Mouse (Mus musculus): ENCODE data around the gene Tcp11. TPM values are rescaled to one million over a fixed set of nuclear protein-coding genes. Genes with fewer than 3 reads are reported as not detected.

The Tcp11 gene
- polyA plus RNA-seq, 1 experiment from 2014 or later, result 0.18 TPM

GRCm38 (mm10) chr17:28040620-28041019 is 39.8 kb downstream of the Tcp11 start:
- H3K4me3 ChIP-seq (replicated peaks), result no peak overlapping the region
- H3K4me1 ChIP-seq (replicated peaks), result no peaks in the 10 kb centered on the region
- H3K4me2 ChIP-seq, result no peak overlapping the region
- no peak overlapping the region for H3K27ac ChIP-seq (replicated peaks)
- WGBS (ENCODE audit: insufficient replicate concordance), result 72% methylated on average over 16 of the region's 16 CpGs
- H3K36me3 ChIP-seq (replicated peaks), result peaks cover 13% of the 10 kb centered on the region; the same call in 1 of the 2 replicates
- no peak overlapping the region for H3K9ac ChIP-seq
- H3K9me3 ChIP-seq (replicated peaks), result no peaks in the 10 kb centered on the region
- ATAC-seq (ENCODE audit: insufficient read depth), result no peak
- no peaks in the 10 kb centered on the region for H3K27me3 ChIP-seq

- no peak overlapping the region for H3K9ac ChIP-seq
- no peaks in the 10 kb centered on the region for H3K27me3 ChIP-seq
- H3K27ac ChIP-seq (replicated peaks), result no peak overlapping the region
- no peaks in the 10 kb centered on the region for H3K9me3 ChIP-seq (replicated peaks)
- no peak overlapping the region for H3K4me3 ChIP-seq (replicated peaks)
- H3K4me1 ChIP-seq (replicated peaks), result peaks cover 1% of the 10 kb centered on the region; the same call in 1 of the 2 replicates
- no peak for ATAC-seq (ENCODE audit: insufficient read depth)
- 79% methylated on average over 14 of the region's 14 CpGs for WGBS (ENCODE audit: insufficient replicate concordance)
- H3K4me2 ChIP-seq, result no peak overlapping the region
- peaks cover 5% of the 10 kb centered on the region; the same call in 1 of the 2 replicates for H3K36me3 ChIP-seq (replicated peaks)
Measured at GRCm38 (mm10) chr17:28036813-28037756, 43.4 kb downstream of the Tcp11 start.

GRCm38 (mm10) chr17:28034986-28035385 is 45.5 kb downstream of the Tcp11 start:
- no peak overlapping the region for H3K4me3 ChIP-seq (replicated peaks)
- H3K4me2 ChIP-seq, result no peak overlapping the region
- no peak overlapping the region for H3K27ac ChIP-seq (replicated peaks)
- H3K9ac ChIP-seq, result no peak overlapping the region
- H3K4me1 ChIP-seq (replicated peaks), result peaks cover 19% of the 10 kb centered on the region; the same call in 1 of the 2 replicates
- peaks cover 5% of the 10 kb centered on the region; the same call in 1 of the 2 replicates for H3K36me3 ChIP-seq (replicated peaks)
- no peaks in the 10 kb centered on the region for H3K27me3 ChIP-seq
- 75% methylated on average over 8 of the region's 8 CpGs for WGBS (ENCODE audit: insufficient replicate concordance)
- no peaks in the 10 kb centered on the region for H3K9me3 ChIP-seq (replicated peaks)
- no peak for ATAC-seq (ENCODE audit: insufficient read depth)

GRCm38 (mm10) chr17:28033046-28033580 is 47.3 kb downstream of the Tcp11 start:
- H3K9ac ChIP-seq, result no peak overlapping the region
- H3K4me2 ChIP-seq, result no peak overlapping the region
- H3K9me3 ChIP-seq (replicated peaks), result no peaks in the 10 kb centered on the region
- H3K36me3 ChIP-seq (replicated peaks), result no peaks in the 10 kb centered on the region
- H3K27me3 ChIP-seq, result no peaks in the 10 kb centered on the region
- peaks cover 26% of the 10 kb centered on the region for H3K4me1 ChIP-seq (replicated peaks)
- no peak for ATAC-seq (ENCODE audit: insufficient read depth)
- 71% methylated on average over 3 of the region's 3 CpGs for WGBS (ENCODE audit: insufficient replicate concordance)
- no peak overlapping the region for H3K4me3 ChIP-seq (replicated peaks)
- no peak overlapping the region for H3K27ac ChIP-seq (replicated peaks)

- no peak overlapping the region for H3K27ac ChIP-seq (replicated peaks)
- no peak overlapping the region for H3K9ac ChIP-seq
- H3K9me3 ChIP-seq (replicated peaks), result no peaks in the 10 kb centered on the region
- H3K27me3 ChIP-seq, result no peaks in the 10 kb centered on the region
- 0 out of 2 replicates have a peak, but pooled peaks cover 1% of the 10 kb centered on the region for H3K36me3 ChIP-seq (replicated peaks)
- H3K4me2 ChIP-seq, result no peak overlapping the region
- ATAC-seq (ENCODE audit: insufficient read depth), result no peak
- H3K4me1 ChIP-seq (replicated peaks), result peaks cover 27% of the 10 kb centered on the region
- WGBS (ENCODE audit: insufficient replicate concordance), result 80% methylated on average over 10 of the region's 10 CpGs
- no peak overlapping the region for H3K4me3 ChIP-seq (replicated peaks)
Measured at GRCm38 (mm10) chr17:28032219-28032618, 48.2 kb downstream of the Tcp11 start.

- Histone ChIP-seq H3K9me3 (replicated peaks) (no peaks in the 10 kb centered on the region), H3K9ac (no peak overlapping the region), H3K4me2 (no peak overlapping the region), H3K27me3 (no peaks in the 10 kb centered on the region), H3K27ac (replicated peaks) (no peak overlapping the region), H3K36me3 (replicated peaks) (0 out of 2 replicates have a peak, but pooled peaks cover 3% of the 10 kb centered on the region), H3K4me3 (replicated peaks) (no peak overlapping the region), H3K4me1 (replicated peaks) (peaks cover 35% of the 10 kb centered on the region)
- ATAC-seq (ENCODE audit: insufficient read depth), result peak; percentile 18; the same call in 1 of the 2 replicates
- WGBS (ENCODE audit: insufficient replicate concordance), result 32% methylated on average over 9 of the region's 9 CpGs
Measured at GRCm38 (mm10) chr17:28031281-28031941, 49.0 kb downstream of the Tcp11 start.

GRCm38 (mm10) chr17:28030446-28030845 is 50.0 kb downstream of the Tcp11 start:
- no peak overlapping the region for H3K4me3 ChIP-seq (replicated peaks)
- H3K27me3 ChIP-seq, result no peaks in the 10 kb centered on the region
- H3K4me2 ChIP-seq, result no peak overlapping the region
- H3K9me3 ChIP-seq (replicated peaks), result no peaks in the 10 kb centered on the region
- H3K27ac ChIP-seq (replicated peaks), result no peak overlapping the region
- H3K4me1 ChIP-seq (replicated peaks), result peaks cover 45% of the 10 kb centered on the region
- 74% methylated on average over 10 of the region's 10 CpGs for WGBS (ENCODE audit: insufficient replicate concordance)
- no peak overlapping the region for H3K9ac ChIP-seq
- 0 out of 2 replicates have a peak, but pooled peaks cover 3% of the 10 kb centered on the region for H3K36me3 ChIP-seq (replicated peaks)
- ATAC-seq (ENCODE audit: insufficient read depth), result no peak

GRCm38 (mm10) chr17:28029308-28029707 is 51.1 kb downstream of the Tcp11 start:
- no peak overlapping the region for H3K9ac ChIP-seq
- H3K36me3 ChIP-seq (replicated peaks), result 0 out of 2 replicates have a peak, but pooled peaks cover 3% of the 10 kb centered on the region
- no peak for ATAC-seq (ENCODE audit: insufficient read depth)
- 34% methylated on average over 2 of the region's 2 CpGs for WGBS (ENCODE audit: insufficient replicate concordance)
- peaks cover 53% of the 10 kb centered on the region for H3K4me1 ChIP-seq (replicated peaks)
- no peak overlapping the region for H3K4me3 ChIP-seq (replicated peaks)
- H3K27ac ChIP-seq (replicated peaks), result no peak overlapping the region
- no peaks in the 10 kb centered on the region for H3K27me3 ChIP-seq
- no peaks in the 10 kb centered on the region for H3K9me3 ChIP-seq (replicated peaks)
- no peak overlapping the region for H3K4me2 ChIP-seq

- Histone ChIP-seq H3K4me3 (replicated peaks) (no peak overlapping the region), H3K4me2 (no peak overlapping the region), H3K9ac (no peak overlapping the region), H3K27me3 (no peaks in the 10 kb centered on the region), H3K4me1 (replicated peaks) (peaks cover 53% of the 10 kb centered on the region), H3K9me3 (replicated peaks) (no peaks in the 10 kb centered on the region), H3K27ac (replicated peaks) (no peak overlapping the region), H3K36me3 (replicated peaks) (0 out of 2 replicates have a peak, but pooled peaks cover 3% of the 10 kb centered on the region)
- WGBS (ENCODE audit: insufficient replicate concordance), result 66% methylated on average over 10 of the region's 10 CpGs
- no peak for ATAC-seq (ENCODE audit: insufficient read depth)
Measured at GRCm38 (mm10) chr17:28028236-28028635, 52.2 kb downstream of the Tcp11 start.

- ATAC-seq (ENCODE audit: insufficient read depth), result no peak
- WGBS (ENCODE audit: insufficient replicate concordance), result 70% methylated on average over 6 of the region's 6 CpGs
- Histone ChIP-seq H3K9ac (no peak overlapping the region), H3K9me3 (replicated peaks) (no peaks in the 10 kb centered on the region), H3K4me1 (replicated peaks) (peaks cover 53% of the 10 kb centered on the region), H3K27ac (replicated peaks) (no peak overlapping the region), H3K4me2 (no peak overlapping the region), H3K36me3 (replicated peaks) (0 out of 2 replicates have a peak, but pooled peaks cover 3% of the 10 kb centered on the region), H3K27me3 (no peaks in the 10 kb centered on the region), H3K4me3 (replicated peaks) (no peak overlapping the region)
Measured at GRCm38 (mm10) chr17:28027197-28027596, 53.2 kb downstream of the Tcp11 start.
